Mouse (Mus musculus): ENCODE results near the gene Ahr. TPM values are rescaled to one million over a fixed set of nuclear protein-coding genes. Genes with fewer than 3 reads are reported as not detected.

Ahr gene
- polyA plus RNA-seq, 1 experiment from 2014 or later: 5.5 TPM

DNA sequence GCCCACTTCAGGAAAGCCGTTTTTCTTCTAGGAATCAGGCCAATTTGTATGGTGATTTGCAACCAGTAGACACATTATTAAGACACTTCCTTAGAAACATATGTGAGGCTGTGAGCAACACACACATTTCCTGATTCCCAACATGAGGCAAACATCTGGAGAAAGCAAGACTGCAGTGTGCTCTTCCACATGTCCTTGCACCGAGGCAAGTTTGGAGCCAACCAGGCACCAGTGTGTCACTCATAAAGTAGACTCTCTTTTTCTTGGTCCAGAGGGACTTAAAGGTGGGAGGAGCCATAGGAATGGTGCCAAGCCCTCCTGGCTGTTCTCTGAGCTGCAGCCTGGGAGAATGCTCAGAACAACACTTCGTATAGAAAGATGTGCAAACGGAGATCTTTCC lies 39.6 kb downstream of the Ahr start:
- 80% methylated on average over 4 of the region's 4 CpGs for WGBS
- Histone ChIP-seq H3K36me3 (no peaks in the 10 kb centered on the region), H3K27ac (no peak overlapping the region), H3K9ac (no peak overlapping the region), H3K4me2 (replicated peaks) (no peak overlapping the region), H3K27me3 (no peaks in the 10 kb centered on the region), H3K9me3 (replicated peaks) (no peaks in the 10 kb centered on the region), H3K4me3 (no peak overlapping the region), H3K4me1 (no peaks in the 10 kb centered on the region)
- ATAC-seq (ENCODE audit: low FRiP score): no peak

DNA sequence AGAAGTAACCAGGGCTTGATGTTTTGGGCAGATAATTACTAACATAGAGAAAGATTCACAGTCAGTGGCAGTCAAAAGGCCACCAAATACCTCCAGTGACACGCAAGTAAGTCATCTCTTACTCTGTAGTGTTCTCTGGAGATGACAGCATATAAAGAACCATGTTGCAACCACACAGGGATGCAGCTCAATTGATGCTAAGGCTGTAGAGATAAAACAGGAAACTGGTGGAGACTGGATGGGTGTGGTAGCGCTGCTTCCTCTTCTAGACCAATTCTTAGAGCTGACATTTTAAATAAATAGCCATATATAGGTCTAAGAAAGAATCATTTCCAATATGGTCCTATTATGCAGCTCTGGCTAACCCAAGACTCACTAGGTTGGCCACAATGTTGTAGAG lies 54.1 kb downstream of the Ahr start:
- H3K27ac ChIP-seq: no peak overlapping the region
- H3K27me3 ChIP-seq: no peaks in the 10 kb centered on the region
- H3K4me2 ChIP-seq (replicated peaks): no peak overlapping the region
- no peak overlapping the region for H3K9ac ChIP-seq
- no peaks in the 10 kb centered on the region for H3K4me1 ChIP-seq
- no peaks in the 10 kb centered on the region for H3K36me3 ChIP-seq
- no peak for ATAC-seq (ENCODE audit: low FRiP score)
- no peaks in the 10 kb centered on the region for H3K9me3 ChIP-seq (replicated peaks)
- no peak overlapping the region for H3K4me3 ChIP-seq
- 84% methylated on average over 2 of the region's 2 CpGs for WGBS

DNA sequence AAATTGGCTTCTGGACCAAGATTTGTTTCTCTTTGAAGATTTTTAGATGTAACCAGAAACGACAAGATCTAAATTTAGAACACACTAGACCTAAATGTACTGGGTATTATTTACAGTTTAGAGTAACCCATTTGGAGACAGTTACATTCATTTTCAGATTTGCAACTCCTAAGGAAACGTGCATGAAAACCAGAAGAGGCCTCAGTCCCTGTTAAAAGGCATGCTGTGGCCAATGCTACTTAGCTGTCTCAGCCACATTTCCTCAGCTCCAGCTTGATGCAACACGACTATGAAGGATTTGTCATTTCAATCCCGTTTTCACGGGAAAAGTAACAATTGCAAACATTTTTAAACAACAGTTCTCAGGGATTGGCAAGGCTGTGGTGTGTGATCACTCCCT lies 55.9 kb downstream of the Ahr start:
- no peak overlapping the region for H3K4me3 ChIP-seq
- no peak for ATAC-seq (ENCODE audit: low FRiP score)
- no peaks in the 10 kb centered on the region for H3K36me3 ChIP-seq
- H3K4me1 ChIP-seq: no peaks in the 10 kb centered on the region
- H3K27me3 ChIP-seq: no peaks in the 10 kb centered on the region
- H3K4me2 ChIP-seq (replicated peaks): no peak overlapping the region
- H3K27ac ChIP-seq: no peak overlapping the region
- H3K9ac ChIP-seq: no peak overlapping the region
- H3K9me3 ChIP-seq (replicated peaks): no peaks in the 10 kb centered on the region
- WGBS: 78% methylated on average over 5 of the region's 5 CpGs

DNA sequence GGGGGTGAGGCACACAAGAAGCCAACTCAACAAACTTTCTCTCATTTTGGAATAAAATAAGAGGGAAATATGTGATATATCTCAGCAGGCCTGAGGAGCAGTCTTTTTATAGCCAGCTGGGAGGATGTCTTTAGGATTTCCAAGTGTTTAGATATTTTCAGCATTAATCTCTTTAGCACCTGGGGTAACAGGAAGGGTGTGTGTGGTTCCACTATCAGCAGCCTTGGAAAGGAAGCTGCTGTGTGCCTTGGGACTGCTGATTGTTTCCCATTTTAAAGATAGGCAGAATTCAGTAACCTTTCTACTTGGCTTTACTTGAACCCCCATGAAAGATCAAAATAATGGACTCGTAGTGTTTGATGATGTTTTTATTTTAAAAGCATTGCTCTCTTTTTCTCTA lies 71.4 kb downstream of the Ahr start:
- Histone ChIP-seq H3K4me3 (no peak overlapping the region), H3K36me3 (no peaks in the 10 kb centered on the region), H3K9ac (no peak overlapping the region), H3K27me3 (no peaks in the 10 kb centered on the region), H3K4me1 (no peaks in the 10 kb centered on the region), H3K9me3 (replicated peaks) (no peaks in the 10 kb centered on the region), H3K4me2 (replicated peaks) (no peak overlapping the region), H3K27ac (no peak overlapping the region)
- ATAC-seq (ENCODE audit: low FRiP score): no peak
- 89% methylated on average over 1 of the region's 1 CpGs for WGBS

GRCm38 (mm10) chr12:35462667-35463066 lies 72.2 kb downstream of the Ahr start:
- Histone ChIP-seq H3K4me1 (no peaks in the 10 kb centered on the region), H3K27me3 (no peaks in the 10 kb centered on the region), H3K36me3 (no peaks in the 10 kb centered on the region), H3K27ac (no peak overlapping the region), H3K9ac (no peak overlapping the region), H3K4me2 (replicated peaks) (no peak overlapping the region), H3K9me3 (replicated peaks) (no peaks in the 10 kb centered on the region), H3K4me3 (no peak overlapping the region)
- ATAC-seq (ENCODE audit: low FRiP score): no peak
- 85% methylated on average over 6 of the region's 6 CpGs for WGBS

DNA sequence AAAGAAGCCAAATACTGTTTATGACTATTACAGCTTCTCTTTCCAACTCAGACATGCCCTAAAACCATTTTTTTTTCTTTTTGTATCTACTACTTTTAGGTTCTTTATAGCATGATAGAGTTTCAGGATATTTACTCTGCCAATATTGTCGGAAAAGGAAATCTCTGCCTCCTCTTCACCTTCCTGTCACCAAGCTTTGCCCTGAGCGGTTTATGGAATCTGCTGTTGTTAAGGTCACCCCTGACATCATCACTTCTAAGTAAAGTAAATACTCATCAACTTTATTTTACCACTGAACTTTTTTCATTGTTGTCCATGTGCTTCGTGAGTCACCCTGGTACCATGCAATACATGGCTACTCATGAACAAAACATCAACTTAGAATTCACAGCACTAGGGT lies 75.2 kb downstream of the Ahr start:
- Histone ChIP-seq H3K4me1 (no peaks in the 10 kb centered on the region), H3K4me3 (no peak overlapping the region), H3K27ac (no peak overlapping the region), H3K9me3 (replicated peaks) (no peaks in the 10 kb centered on the region), H3K27me3 (no peaks in the 10 kb centered on the region), H3K9ac (no peak overlapping the region), H3K36me3 (no peaks in the 10 kb centered on the region), H3K4me2 (replicated peaks) (no peak overlapping the region)
- ATAC-seq (ENCODE audit: low FRiP score): no peak
- 84% methylated on average over 3 of the region's 3 CpGs for WGBS

All from hindbrain, embryonic 12.5 days (tissue).